Mouse (Mus musculus): ENCODE measurements around the gene 2310003L06Rik.

GRCm38 (mm10) chr5:87969201-87969600, at the start of gene 2310003L06Rik, which contains the start of gene Gm28434:
- no peak for TF ChIP-seq CTCF (conservative IDR thresholded peaks at IDR 0.05; ENCODE audit: low read length)
- no peak for TF ChIP-seq NANOG (IDR thresholded peaks at IDR 0.05; ENCODE audit: borderline replicate concordance, low read length)
- no peak for TF ChIP-seq POU5F1 (IDR thresholded peaks at IDR 0.05; ENCODE audit: borderline replicate concordance, low read length)
